Mouse (Mus musculus): Measurements from ENCODE around the gene Nfic.

The Nfic gene

GRCm38 (mm10) chr10:81415549-81416310 lies 39.7 kb downstream of the Nfic start:
- DNase-seq: peak; percentile 48

DNA sequence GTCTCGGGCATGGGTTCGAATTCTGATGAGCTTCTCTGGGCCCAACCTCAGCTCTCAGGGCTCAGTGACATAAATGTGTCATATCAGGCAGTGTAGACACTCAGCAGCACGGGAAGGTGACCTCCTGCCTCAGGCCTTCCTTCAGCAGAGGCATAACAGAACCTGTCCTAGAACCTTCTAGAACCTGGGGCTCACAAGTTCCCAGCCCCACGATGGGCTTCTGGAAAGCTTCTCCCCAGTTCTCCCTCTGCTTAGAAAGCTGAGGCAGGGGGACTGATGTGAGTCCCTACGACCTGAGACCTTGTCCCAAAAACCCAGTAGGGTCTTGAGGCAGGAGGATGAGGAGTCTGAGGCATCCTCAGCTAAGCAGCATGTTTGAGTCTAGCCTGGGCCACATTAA lies 40.3 kb downstream of the Nfic start:
- peak; percentile 40 for DNase-seq

GRCm38 (mm10) chr10:81414682-81415081 lies 40.8 kb downstream of the Nfic start:
- DNase-seq: peak; percentile 79

GRCm38 (mm10) chr10:81413310-81414261 lies 41.8 kb downstream of the Nfic start:
- peak; percentile 96 for DNase-seq

- DNase-seq: peak; percentile 48
Measured at GRCm38 (mm10) chr10:81412586-81413309, 42.7 kb downstream of the Nfic start.

GRCm38 (mm10) chr10:81411471-81412400 lies 43.7 kb downstream of the Nfic start:
- peak; percentile 92 for DNase-seq

GRCm38 (mm10) chr10:81410981-81411380 lies 44.5 kb downstream of the Nfic start:
- peak; percentile 69 for DNase-seq

DNA sequence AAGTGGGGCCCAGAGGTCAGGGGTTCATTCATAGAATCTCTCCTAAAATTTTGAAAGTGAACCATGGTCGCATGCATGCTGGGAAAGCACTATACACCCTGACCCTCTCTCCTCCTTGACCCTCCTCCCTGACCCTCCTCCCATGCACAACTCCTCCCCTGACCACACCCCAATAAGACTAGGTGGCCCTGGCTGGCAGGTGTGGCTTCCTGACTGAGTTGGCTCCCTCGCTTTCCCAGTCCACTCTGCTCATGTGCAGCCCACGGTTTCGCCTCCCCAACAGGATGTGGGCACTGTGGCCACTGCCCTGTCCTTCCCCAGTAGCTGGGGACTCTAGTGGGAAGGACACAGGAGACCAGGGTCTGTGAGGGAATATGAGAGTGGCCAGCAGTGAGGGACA lies 45.1 kb downstream of the Nfic start:
- DNase-seq: peak; percentile 76

DNA sequence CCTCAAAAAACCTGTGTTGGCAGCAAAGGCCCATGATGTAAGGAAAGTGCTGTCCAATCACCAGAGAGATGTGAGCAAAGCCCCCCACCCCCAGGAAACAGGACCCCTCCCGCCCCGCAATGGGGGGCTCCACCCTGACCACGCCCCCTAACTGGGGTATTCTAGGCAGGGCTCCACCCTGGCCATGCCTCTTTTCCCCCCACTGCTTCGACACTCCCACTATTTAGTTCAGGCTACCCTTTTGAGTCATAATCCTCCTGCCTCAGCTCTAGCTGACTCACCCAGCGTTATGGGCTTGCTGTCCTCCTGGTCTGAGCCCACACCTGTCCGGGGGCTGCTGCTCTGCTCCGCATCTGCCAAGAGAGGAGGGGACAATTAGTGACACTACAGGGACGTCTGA lies 46.1 kb downstream of the Nfic start:
- no peak for DNase-seq

GRCm38 (mm10) chr10:81408871-81409291 lies 46.6 kb downstream of the Nfic start:
- DNase-seq: peak; percentile 95

DNA sequence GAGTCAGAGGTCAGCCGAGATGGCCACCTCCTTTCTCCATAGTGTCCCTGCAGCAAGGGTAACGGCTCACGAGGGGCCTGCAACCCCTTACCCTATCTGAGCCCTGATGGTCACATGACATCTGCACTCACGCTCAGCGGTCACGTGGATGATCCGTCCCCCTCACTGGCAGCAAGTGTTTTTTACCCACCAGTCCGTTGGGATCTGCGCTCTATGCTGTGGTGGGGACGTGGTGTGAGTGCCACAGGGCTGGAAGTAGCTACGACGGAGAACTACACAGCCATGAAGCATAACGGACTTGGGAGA lies 47.1 kb downstream of the Nfic start:
- no peak for DNase-seq

- DNase-seq: peak; percentile 95
Measured at GRCm38 (mm10) chr10:81407539-81408423, 47.7 kb downstream of the Nfic start.

GRCm38 (mm10) chr10:81406504-81407440 lies 48.7 kb downstream of the Nfic start:
- DNase-seq: peak; percentile 42

DNA sequence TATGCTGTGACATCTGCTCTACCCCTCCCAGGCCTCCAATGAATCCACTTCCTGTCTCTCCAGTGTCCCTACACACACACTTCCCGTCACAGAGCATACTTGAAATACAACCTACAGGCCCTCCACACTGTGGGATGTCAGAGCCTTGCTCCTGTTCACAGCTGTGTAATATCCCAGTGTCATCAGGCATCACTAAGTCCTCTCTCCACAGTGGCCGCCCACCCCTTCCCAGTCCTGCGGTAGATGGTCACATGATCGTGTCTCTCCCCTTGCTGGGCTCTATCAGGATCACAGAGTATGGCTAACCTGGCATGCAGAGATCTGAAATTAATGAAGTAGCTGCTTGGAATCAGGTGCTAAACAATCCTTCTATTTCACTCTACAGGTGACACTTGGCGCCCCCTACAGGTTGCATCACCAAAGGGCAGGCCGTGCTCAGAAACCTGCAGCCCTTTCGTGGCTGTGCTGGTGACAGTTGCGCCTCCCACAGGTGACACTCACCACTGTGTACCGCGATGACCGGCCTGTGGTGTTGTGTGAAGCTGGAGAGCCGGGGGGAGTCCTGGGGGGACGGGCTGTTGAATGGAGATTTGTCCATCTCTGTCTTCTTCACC lies 49.7 kb downstream of the Nfic start:
- peak; percentile 77 for DNase-seq

DNA sequence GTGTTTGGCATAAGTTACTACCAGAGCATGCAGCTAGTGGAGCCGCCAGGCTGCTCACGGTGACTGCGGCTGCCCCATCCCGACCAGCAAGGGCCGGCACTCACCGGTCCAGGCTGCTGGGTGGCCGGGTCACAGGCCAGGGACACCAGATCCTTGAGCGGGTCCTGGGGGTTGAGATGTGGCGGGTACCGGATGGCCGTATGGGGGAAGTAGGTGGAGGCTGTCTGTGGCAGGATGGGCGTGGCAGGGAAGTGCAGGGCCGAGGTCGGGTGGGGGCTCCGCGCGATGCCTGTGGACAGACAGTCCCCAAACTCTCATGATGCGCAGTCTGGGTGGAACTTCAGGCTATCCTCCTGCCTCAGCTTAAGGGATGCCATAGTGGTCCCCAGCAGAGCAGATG lies 50.7 kb downstream of the Nfic start:
- peak; percentile 45 for DNase-seq

DNA sequence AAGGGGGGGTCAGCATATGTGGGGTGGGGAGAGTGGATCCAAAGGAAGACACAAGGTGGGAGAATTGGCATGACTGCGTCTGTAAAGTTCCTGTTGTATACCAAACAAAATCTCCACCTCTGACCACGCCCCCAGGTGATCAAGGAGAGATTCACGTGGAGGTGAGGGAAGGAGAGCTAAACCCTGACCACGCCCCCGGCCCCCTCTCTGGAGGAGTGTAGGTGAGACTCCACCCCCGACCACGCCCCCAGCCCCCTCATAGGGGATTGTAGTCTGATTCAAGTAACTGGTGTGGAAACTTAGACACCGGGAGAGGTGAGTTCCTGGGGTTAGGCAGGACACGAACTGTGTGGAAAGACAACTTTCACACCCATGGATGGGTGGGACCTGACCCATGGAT lies 51.4 kb downstream of the Nfic start:
- DNase-seq: no peak

DNA sequence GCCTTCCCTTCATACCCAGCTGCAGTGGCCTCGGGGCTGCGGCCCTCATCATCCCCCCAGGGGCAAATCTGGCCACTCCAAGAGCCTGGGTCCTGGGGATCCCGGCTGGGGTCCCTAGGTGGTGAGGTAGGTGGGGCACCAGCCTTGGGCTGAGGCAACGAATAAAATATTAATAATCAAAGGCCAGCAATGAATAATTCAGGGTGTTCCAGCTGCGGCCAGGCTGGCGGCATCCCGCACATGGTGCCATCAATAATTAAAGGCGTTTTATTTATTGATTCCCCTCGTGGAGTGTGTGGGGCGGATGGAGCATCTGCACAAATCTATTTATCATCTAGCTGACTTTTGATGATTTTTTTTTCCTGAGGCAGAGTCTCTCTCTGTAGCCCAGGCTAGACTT lies 51.9 kb downstream of the Nfic start:
- DNase-seq: no peak

DNA sequence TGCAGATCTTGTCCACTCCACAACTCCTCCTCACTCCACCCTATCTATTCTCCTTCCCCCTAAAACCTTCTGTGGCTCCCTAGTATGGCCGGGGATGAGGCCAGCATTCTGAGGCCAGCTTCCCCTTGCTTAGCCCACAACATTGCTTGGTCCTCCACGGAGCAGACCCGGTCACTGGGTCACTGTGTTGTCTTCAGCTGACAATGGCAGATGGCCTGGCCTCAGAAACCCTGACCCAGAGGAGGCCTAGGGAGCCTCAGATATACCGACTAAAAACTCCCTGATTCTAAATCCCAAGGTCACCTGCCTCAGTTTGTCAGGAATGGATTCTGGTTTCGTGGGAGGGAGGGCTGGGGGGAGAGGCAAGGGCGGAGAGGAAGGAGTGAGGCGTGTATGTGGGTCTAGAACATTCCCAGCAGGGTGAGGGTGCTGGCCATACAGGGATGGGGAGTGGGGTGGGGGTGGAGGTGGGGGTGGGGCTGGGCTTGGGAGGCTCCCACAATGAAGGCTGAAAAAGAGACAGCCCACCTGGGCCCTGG lies 53.1 kb downstream of the Nfic start:
- no peak for DNase-seq
